Mouse (Mus musculus) heart, embryonic 16.5 days (tissue): Measurements from ENCODE around the gene Cr2. TPM values are rescaled to one million over a fixed set of nuclear protein-coding genes. Genes with fewer than 3 reads are reported as not detected.

ENCODE experiments used
- polyA plus RNA-seq: library from polyadenylated mRNA; unstranded; fragments of >200 nt; fragmentation: Nextera tagmentation; extraction: Ambion mirVana; gene quantifications from 2 replicates; pipeline ENCODE4 v1.2.1, GENCODE M21; 2015

Gene Cr2
- polyA plus RNA-seq, 1 experiment from 2014 or later = 0.30 TPM

Other genes starting within 250 kb of the Cr2 start
- 110 and 124 TPM in 2 replicates for gene Cd34, start 237.9 kb downstream of the Cr2 start, polyA plus RNA-seq
- 0.71 and 1.0 TPM in 2 replicates for gene Cd46, start 84.5 kb downstream of the Cr2 start, polyA plus RNA-seq
- gene Cr1l, start 45.1 kb downstream of the Cr2 start, polyA plus RNA-seq = 66.4 and 70.4 TPM in 2 replicates